Mouse (Mus musculus): Measurements from ENCODE around the gene Prss37. TPM values are rescaled to one million over a fixed set of nuclear protein-coding genes. Genes with fewer than 3 reads are reported as not detected.

Gene Prss37
- polyA plus RNA-seq (2015; fragmentation: Nextera tagmentation; extraction: Ambion mirVana), result not detected in 2 replicates

DNA sequence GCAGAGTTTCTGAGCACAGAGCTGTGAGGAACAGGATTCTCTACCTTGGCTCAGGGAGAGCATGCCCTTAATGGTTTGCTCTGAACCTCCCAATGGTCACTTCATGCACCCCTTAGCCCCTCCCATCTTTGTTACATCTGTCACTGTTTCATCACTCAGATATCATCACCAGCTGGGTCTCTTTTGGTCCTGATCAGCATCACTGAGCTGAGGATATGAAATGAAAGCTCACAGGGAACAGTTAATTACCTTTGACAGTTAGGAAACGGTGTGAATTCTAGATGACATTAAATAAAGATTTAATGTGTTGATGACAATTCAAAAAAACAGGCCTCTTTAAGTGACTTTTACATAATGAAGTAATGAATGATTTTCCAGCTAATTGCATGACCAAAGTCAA, at the start of gene Prss37:
Prss37 (minus strand) TSS at position 101 of the 400 bp plus-strand sequence.

DNA sequence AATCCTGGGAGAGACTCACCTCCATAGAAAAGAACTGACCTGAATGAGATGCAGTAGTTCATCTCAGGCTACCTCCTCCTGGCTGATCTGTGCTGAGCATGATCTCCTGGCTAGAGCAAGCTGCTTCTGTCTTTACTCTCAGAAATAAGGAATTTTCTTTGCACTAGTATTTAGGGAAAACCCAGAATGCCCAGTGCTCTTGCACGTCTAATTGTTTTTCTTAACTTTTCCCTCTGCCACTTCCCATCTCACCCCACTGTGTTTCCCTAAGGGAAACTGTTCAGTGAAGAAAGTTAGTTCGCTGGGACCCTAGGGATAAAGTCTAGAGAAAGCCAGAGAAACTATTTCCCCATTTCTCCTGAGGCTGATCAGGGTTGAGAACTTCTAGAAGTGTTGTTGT, 35.6 kb upstream of the Prss37 start, which contains the start of gene Olfr461:
Olfr461 (minus strand) TSS at position 101 of the 400 bp plus-strand sequence.

DNA sequence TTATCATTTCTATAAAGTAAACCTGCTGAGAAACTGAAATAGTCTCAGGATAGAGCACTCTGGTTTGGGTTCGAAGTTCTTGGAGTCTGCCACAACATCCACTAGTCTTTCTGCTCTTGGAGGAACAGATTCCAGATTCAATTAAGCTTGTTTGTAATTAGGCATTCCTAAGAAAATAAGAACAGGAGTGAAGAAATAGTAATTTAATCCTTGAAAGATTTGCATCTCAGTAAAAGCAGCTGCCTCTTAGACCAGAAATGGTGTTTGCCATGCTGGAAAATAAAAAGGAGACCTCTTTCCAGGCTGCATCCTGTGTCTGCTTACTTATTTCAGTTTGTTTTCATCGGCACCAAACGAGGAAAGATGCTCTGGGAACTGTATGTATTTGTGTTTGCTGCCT, 26.1 kb downstream of the Prss37 start, which contains the start of gene Tas2r108:
Tas2r108 (plus strand) TSS at position 301 of the 400 bp plus-strand sequence.

DNA sequence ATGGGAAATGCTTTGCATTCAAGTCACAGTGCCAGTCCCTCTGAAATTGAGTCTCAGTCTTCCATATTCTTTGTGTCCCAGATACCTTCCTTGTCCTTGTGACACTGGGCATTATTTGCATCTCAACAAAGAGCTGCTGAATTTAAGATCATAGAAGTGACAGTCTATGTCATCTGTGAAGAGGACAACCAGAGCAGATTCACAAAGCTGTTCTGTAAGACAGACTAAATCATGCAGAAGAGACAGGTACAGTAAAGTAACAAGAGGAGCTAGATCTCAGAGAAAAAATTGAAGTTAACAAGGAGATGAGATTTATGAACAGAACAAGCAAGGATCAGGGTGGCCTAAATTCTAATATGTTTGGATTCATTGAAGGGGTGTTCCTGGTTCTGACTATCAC, 28.4 kb downstream of the Prss37 start, which contains the start of gene Tas2r137:
Tas2r137 (plus strand) TSS at position 301 of the 400 bp plus-strand sequence.

GRCm38 (mm10) chr6:40470916-40471719, 48.2 kb downstream of the Prss37 start, which contains the start of gene Ssbp1:
Ssbp1 (plus strand) TSS chr6:40471352.

Other genes with a start within 250 kb of the Prss37 start
- gene Agk, start 194.3 kb downstream of the Prss37 start, polyA plus RNA-seq (2015; fragmentation: Nextera tagmentation; extraction: Ambion mirVana), result 18.3 and 18.6 TPM in 2 replicates
- 3.0 and 3.3 TPM in 2 replicates for gene E330009J07Rik, start 83.4 kb downstream of the Prss37 start, polyA plus RNA-seq (2015; fragmentation: Nextera tagmentation; extraction: Ambion mirVana)
- not detected in 2 replicates for gene Wee2, start 80.4 kb downstream of the Prss37 start, polyA plus RNA-seq (2015; fragmentation: Nextera tagmentation; extraction: Ambion mirVana)
- gene Ssbp1, start 48.2 kb downstream of the Prss37 start, polyA plus RNA-seq (2015; fragmentation: Nextera tagmentation; extraction: Ambion mirVana), result 92.8 and 95.8 TPM in 2 replicates
- not detected in 2 replicates for gene Tas2r137, start 28.3 kb downstream of the Prss37 start, polyA plus RNA-seq (2015; fragmentation: Nextera tagmentation; extraction: Ambion mirVana)
- not detected in 2 replicates for gene Tas2r108, start 26.0 kb downstream of the Prss37 start, polyA plus RNA-seq (2015; fragmentation: Nextera tagmentation; extraction: Ambion mirVana)
- not detected in 2 replicates for gene Olfr461, start 35.5 kb upstream of the Prss37 start, polyA plus RNA-seq (2015; fragmentation: Nextera tagmentation; extraction: Ambion mirVana)
- not detected in 2 replicates for gene Olfr460, start 50.0 kb upstream of the Prss37 start, polyA plus RNA-seq (2015; fragmentation: Nextera tagmentation; extraction: Ambion mirVana)
- gene Clec5a, start 66.3 kb upstream of the Prss37 start, polyA plus RNA-seq (2015; fragmentation: Nextera tagmentation; extraction: Ambion mirVana), result 1.4 and 6.3 TPM in 2 replicates
- gene Tas2r138, start 93.8 kb upstream of the Prss37 start, polyA plus RNA-seq (2015; fragmentation: Nextera tagmentation; extraction: Ambion mirVana), result not detected in 2 replicates
- 0.04 TPM in 1 of 2 replicates, not detected in the other for gene Mgam, start 109.3 kb upstream of the Prss37 start, polyA plus RNA-seq (2015; fragmentation: Nextera tagmentation; extraction: Ambion mirVana)